Mouse (Mus musculus) hindbrain, embryonic 14.5 days (tissue): Measurements from ENCODE around the gene AU018091. TPM values are rescaled to one million over a fixed set of nuclear protein-coding genes. Genes with fewer than 3 reads are reported as not detected.
"Not testable (repeated sequence)": the region's sequence is repeated elsewhere in the genome, so short reads cannot be mapped to it uniquely, and the experiment has no call there.

Source experiments
- ATAC-seq: fragments of 200-750 bp; cut with Nextera tagmentation; 2 replicates; pipeline ENCODE4 v1.8.0; 2017; ENCODE audit warnings: moderate number of reproducible peaks, mild to moderate bottlenecking, moderate TSS enrichment, moderate library complexity; ENCODE audit not compliant: low FRiP score
- DNase-seq: peaks from one replicate; pipeline ENCODE4 v3.0.0-alpha.2; 2015; ENCODE audit warnings: low spot score
- H3K27ac ChIP-seq: fragments of 300-500 bp; sonication (generic); 2 replicates; pipeline ENCODE4 v1.5.1; 2014; ENCODE audit warnings: mild to moderate bottlenecking, moderate library complexity
- H3K27me3 ChIP-seq: fragments of 300-500 bp; sonication (generic); 2 replicates; pipeline ENCODE4 v1.6.1; 2014; ENCODE audit warnings: mild to moderate bottlenecking, low read length, mixed read lengths; ENCODE audit not compliant: control insufficient read depth, insufficient read depth
- H3K36me3 ChIP-seq: fragments of 300-500 bp; sonication (generic); replicated peaks from 2 replicates; pipeline ENCODE4 v1.6.1; 2014; ENCODE audit not compliant: control insufficient read depth, insufficient read depth
- H3K4me1 ChIP-seq: fragments of 300-500 bp; sonication (generic); replicated peaks from 2 replicates; pipeline ENCODE4 v1.6.1; 2014; ENCODE audit warnings: antibody characterized with exemption, low read length, mixed read lengths; ENCODE audit not compliant: control insufficient read depth, insufficient read depth
- H3K4me2 ChIP-seq: fragments of 300-500 bp; sonication (generic); replicated peaks from 2 replicates; pipeline ENCODE4 v1.6.1; 2014; ENCODE audit warnings: mild to moderate bottlenecking, moderate library complexity
- H3K4me3 ChIP-seq: fragments of 300-500 bp; sonication (generic); replicated peaks from 2 replicates; pipeline ENCODE4 v1.5.1; 2014; ENCODE audit warnings: mild to moderate bottlenecking, low read length
- H3K9ac ChIP-seq: fragments of 300-500 bp; sonication (generic); 2 replicates; pipeline ENCODE4 v1.6.1; 2014
- H3K9me3 ChIP-seq: fragments of 300-500 bp; sonication (generic); 2 replicates; pipeline ENCODE4 v1.6.1; 2016; ENCODE audit warnings: low read length; ENCODE audit not compliant: control insufficient read depth
- WGBS: fragments of 180-500 bp; shearing (Covaris S2); extraction: QIAGEN DNeasy Blood & Tissue Kit; methylation state at CpG from one replicate; pipeline ENCODE4 v1.1.7; 2014; 5-methylcytosine and 5-hydroxymethylcytosine counted together
- microRNA counts: library from miRNA; unstranded; fragments of <30 nt; microRNA quantifications from one replicate; lab custom pipeline; 2016
- microRNA-seq: library from miRNA; unstranded; fragments of <30 nt; microRNA quantifications from one replicate; pipeline ENCODE4, GENCODE M21; 2016
- polyA plus RNA-seq: library from polyadenylated mRNA; unstranded; fragments of >200 nt; fragmentation: Nextera tagmentation; extraction: Ambion mirVana; gene quantifications from 2 replicates; pipeline ENCODE4 v1.2.1, GENCODE M21; 2014

Gene AU018091
- polyA plus RNA-seq, 1 experiment from 2014 or later, result not detected

- Histone ChIP-seq H3K36me3 (no peaks in the 10 kb centered on the region), H3K27me3 (no peaks in the 10 kb centered on the region), H3K9me3 (peaks cover 9% of the 10 kb centered on the region; the same call in 1 of the 2 replicates), H3K4me2 (no peak overlapping the region), H3K4me1 (no peaks in the 10 kb centered on the region), H3K4me3 (no peak overlapping the region), H3K27ac (no peak overlapping the region), H3K9ac (no peak overlapping the region)
- ATAC-seq (no peak), DNase-seq (no peak)
- WGBS, result 88% methylated on average over 4 of the region's 4 CpGs
These were observed 33.4 kb downstream of the AU018091 start for GRCm38 (mm10) chr7:3135606-3136005.

DNA sequence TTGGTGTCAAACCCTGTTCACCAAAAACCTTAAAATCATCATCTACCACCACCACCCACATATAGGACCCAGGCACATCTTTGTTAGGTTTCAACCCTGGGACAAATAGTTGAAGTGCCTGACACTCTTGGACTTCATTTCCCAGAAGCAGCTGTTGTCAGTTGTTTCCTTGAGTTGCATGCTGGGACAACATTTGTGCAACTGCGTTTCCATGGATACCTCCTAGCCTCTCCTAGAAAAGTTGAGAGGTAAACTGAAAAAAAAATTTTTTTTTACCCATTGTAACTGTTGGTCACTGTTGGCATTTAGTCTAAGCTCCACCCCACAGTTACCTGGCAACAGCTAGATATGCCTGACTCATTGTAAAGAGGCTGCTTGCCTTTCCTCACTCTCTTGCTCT lies 34.3 kb downstream of the AU018091 start:
- whole genome bisulfite sequencing, result 74% methylated on average over 1 of the region's 1 CpGs

DNA sequence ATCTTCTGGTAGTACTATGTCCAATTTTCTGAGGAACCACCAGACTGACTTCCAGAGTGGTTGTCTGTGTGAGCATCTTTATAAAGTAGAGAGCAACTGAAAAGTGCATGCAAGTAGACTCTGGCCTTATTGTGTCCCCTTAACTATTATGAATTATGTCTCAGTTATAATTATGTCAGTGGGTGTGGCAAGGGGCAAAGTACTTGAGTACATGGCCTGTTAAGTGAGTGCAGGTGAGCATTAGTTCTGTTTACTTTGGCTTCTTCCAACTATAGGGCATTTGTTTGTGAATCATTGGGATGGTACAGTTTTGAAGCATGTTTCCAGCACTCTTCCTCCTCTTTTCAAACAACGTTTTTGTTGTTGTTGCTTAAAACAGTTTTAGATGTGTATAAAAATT lies 38.7 kb downstream of the AU018091 start:
- H3K36me3 ChIP-seq, result no peaks in the 10 kb centered on the region
- H3K9me3 ChIP-seq, result peaks cover 13% of the 10 kb centered on the region; the same call in 1 of the 2 replicates
- no peak overlapping the region for H3K4me2 ChIP-seq
- WGBS, result 65% methylated on average over 1 of the region's 1 CpGs
- ATAC-seq (no peak), DNase-seq (no peak)
- H3K27me3 ChIP-seq, result no peaks in the 10 kb centered on the region
- H3K4me1 ChIP-seq, result no peaks in the 10 kb centered on the region
- H3K9ac ChIP-seq, result no peak overlapping the region
- no peak overlapping the region for H3K27ac ChIP-seq
- H3K4me3 ChIP-seq, result no peak overlapping the region

More for the DNA sequence above, 34.3 kb downstream of the AU018091 start:
- ATAC-seq (no peak), DNase-seq (no peak)
- H3K27me3 ChIP-seq, result no peaks in the 10 kb centered on the region
- H3K9me3 ChIP-seq, result peaks cover 13% of the 10 kb centered on the region; the same call in 1 of the 2 replicates
- no peak overlapping the region for H3K4me3 ChIP-seq
- H3K27ac ChIP-seq, result no peak overlapping the region
- no peaks in the 10 kb centered on the region for H3K36me3 ChIP-seq
- H3K4me1 ChIP-seq, result no peaks in the 10 kb centered on the region
- H3K9ac ChIP-seq, result no peak overlapping the region
- no peak overlapping the region for H3K4me2 ChIP-seq

DNA sequence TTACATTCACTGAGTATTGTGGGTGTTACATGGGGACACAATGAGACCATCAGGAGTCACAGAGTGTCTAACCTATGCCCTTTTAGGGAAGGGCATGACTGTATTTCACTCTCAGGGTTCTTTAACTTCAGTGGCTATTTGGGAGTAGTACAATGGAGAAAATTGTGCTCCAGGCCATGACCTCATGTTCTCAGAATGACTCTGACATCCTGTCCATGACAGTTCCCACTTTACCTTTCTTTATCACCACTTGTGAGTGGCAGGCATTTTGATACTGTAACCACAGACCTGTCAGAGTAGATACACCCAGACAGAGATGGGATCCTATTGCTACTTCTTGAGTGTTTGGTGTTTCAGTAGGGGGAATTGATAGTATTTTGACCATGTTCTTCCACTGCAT lies 40.4 kb downstream of the AU018091 start:
- not testable (repeated sequence) for H3K9me3 ChIP-seq, H3K4me1 ChIP-seq, H3K9ac ChIP-seq, H3K4me2 ChIP-seq, H3K36me3 ChIP-seq, H3K27ac ChIP-seq, H3K27me3 ChIP-seq, ATAC-seq, H3K4me3 ChIP-seq, DNase-seq

DNA sequence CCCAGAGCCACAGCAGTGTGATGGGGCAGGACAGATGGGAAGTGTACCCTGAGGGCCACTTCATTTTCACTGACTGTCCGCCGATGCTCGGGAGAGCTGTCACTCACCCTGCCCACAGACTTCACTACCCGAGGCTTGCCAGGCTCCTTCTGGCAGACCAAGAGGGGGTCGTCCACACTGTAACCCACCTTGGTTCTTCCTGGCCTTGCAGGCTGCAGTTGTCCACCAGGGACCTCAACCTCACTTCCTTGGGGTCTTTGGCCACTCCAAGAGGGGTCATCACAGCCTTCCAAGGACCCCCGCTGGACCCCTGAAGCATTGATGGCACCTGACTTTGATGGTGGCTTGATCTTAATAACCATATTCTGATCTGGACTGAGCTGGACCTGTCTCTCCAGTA lies 57.8 kb downstream of the AU018091 start:
- H3K27ac ChIP-seq, ATAC-seq, H3K36me3 ChIP-seq, H3K4me1 ChIP-seq, H3K9me3 ChIP-seq, H3K27me3 ChIP-seq, H3K4me3 ChIP-seq, DNase-seq, H3K4me2 ChIP-seq, H3K9ac ChIP-seq: not testable (repeated sequence)
- no CpG with 5 or more reads among the region's 6 CpGs for WGBS

GRCm38 (mm10) chr7:3106516-3107077 lies 62.4 kb downstream of the AU018091 start:
- not testable (repeated sequence) for H3K4me1 ChIP-seq, H3K4me3 ChIP-seq, H3K9me3 ChIP-seq, H3K27me3 ChIP-seq, H3K27ac ChIP-seq, DNase-seq, ATAC-seq, H3K9ac ChIP-seq, H3K36me3 ChIP-seq, H3K4me2 ChIP-seq
- 71% methylated on average over 13 of the region's 13 CpGs for WGBS

MicroRNA genes within 50 kb of the gene (microRNA counts, 519-probe panel; counts per million panel counts)
- microRNA mmu-miR-290-3p (lab: Ali Mortazavi, UCI) (not detected), microRNA mmu-miR-290-5p (lab: Ali Mortazavi, UCI) (not detected), microRNA mmu-miR-291a-3p (lab: Ali Mortazavi, UCI) (not detected), microRNA mmu-miR-291a-5p (lab: Ali Mortazavi, UCI) (not detected), microRNA mmu-miR-292-5p (lab: Ali Mortazavi, UCI) (not detected)

Small RNA genes lying within 50 kb of the gene (microRNA-seq; reads per million reads assigned to microRNA genes)
- gene Mir290a, result not detected
- gene Mir290b, result not detected
- not detected for gene Mir291a
- not detected for gene Mir292
- not detected for gene Mir292b

Other genes starting within 250 kb of the AU018091 start
- gene Nlrp12, start 80.5 kb upstream of the AU018091 start, polyA plus RNA-seq, result 0.07 TPM in 1 of 2 replicates, not detected in the other
- gene Myadm, start 119.9 kb upstream of the AU018091 start, polyA plus RNA-seq, result 40.1 and 43.6 TPM in 2 replicates
- gene Prkcg, start 120.0 kb upstream of the AU018091 start, polyA plus RNA-seq, result 1.1 and 1.6 TPM in 2 replicates
- gene Cacng7, start 163.8 kb upstream of the AU018091 start, polyA plus RNA-seq, result 3.4 and 4.2 TPM in 2 replicates
- 9.6 and 11.5 TPM in 2 replicates for gene Cacng8, start 221.5 kb upstream of the AU018091 start, polyA plus RNA-seq